Mouse (Mus musculus) kidney, postnatal 0 days (tissue): ENCODE measurements around the gene Tmub1. TPM values are rescaled to one million over a fixed set of nuclear protein-coding genes. Genes with fewer than 3 reads are reported as not detected.
A peak's percentile ranks its signal among the peaks of the same experiment; 100 is the strongest.

Source experiments
- ATAC-seq: fragments of 200-750 bp; cut with Nextera tagmentation; replicated peaks from 2 replicates; pipeline ENCODE4 v1.8.0; 2017; ENCODE audit warnings: low read depth, moderate number of reproducible peaks, moderate TSS enrichment, moderate library complexity; ENCODE audit not compliant: low FRiP score
- DNase-seq: peaks from one replicate; pipeline ENCODE4 v3.0.0-alpha.2; 2016; ENCODE audit warnings: low spot score
- H3K27ac ChIP-seq: fragments of 300-500 bp; sonication (generic); 2 replicates; pipeline ENCODE4 v1.5.1; 2014; ENCODE audit warnings: mild to moderate bottlenecking
- H3K27me3 ChIP-seq: fragments of 300-500 bp; sonication (generic); 2 replicates; pipeline ENCODE4 v1.6.1; 2014; ENCODE audit warnings: low read length, mixed read lengths; ENCODE audit not compliant: insufficient read depth
- H3K36me3 ChIP-seq: fragments of 300-500 bp; sonication (generic); 2 replicates; pipeline ENCODE4 v1.6.1; 2014; ENCODE audit warnings: low read length, mixed read lengths; ENCODE audit not compliant: insufficient read depth
- H3K4me1 ChIP-seq: fragments of 300-500 bp; sonication (generic); replicated peaks from 2 replicates; pipeline ENCODE4 v1.6.1; 2014; ENCODE audit warnings: antibody characterized with exemption, low read length, mixed read lengths; ENCODE audit not compliant: insufficient read depth
- H3K4me2 ChIP-seq: fragments of 300-500 bp; sonication (generic); 2 replicates; pipeline ENCODE4 v1.6.1; 2014; ENCODE audit warnings: mild to moderate bottlenecking, low read length, moderate library complexity, mixed read lengths
- H3K4me3 ChIP-seq: fragments of 300-500 bp; sonication (generic); replicated peaks from 2 replicates; pipeline ENCODE4 v1.5.1; 2014; ENCODE audit warnings: low read depth, low read length
- H3K9ac ChIP-seq: fragments of 300-500 bp; sonication (generic); 2 replicates; pipeline ENCODE4 v1.6.1; 2014; ENCODE audit warnings: low read depth, low read length
- H3K9me3 ChIP-seq: fragments of 300-500 bp; sonication (generic); replicated peaks from 2 replicates; pipeline ENCODE4 v1.6.1; 2016; ENCODE audit warnings: low read length, inconsistent platforms, mixed read lengths
- CTCF ChIP-seq: IDR thresholded peaks from 2 replicates; pipeline ENCODE4 v1.5.1; 2016; ENCODE audit warnings: antibody characterized with exemption, low read depth, mild to moderate bottlenecking, moderate library complexity
- WGBS: fragments of 180-500 bp; shearing (Covaris S2); extraction: QIAGEN DNeasy Blood & Tissue Kit; methylation state at CpG from one replicate; pipeline ENCODE4 v1.1.7; 2014; 5-methylcytosine and 5-hydroxymethylcytosine counted together
- polyA plus RNA-seq: library from polyadenylated mRNA; unstranded; fragments of >200 nt; fragmentation: Nextera tagmentation; extraction: Ambion mirVana; gene quantifications from 2 replicates; pipeline ENCODE4 v1.2.1, GENCODE M21; 2015

Gene Tmub1
- polyA plus RNA-seq, 1 experiment from 2014 or later: 28.0 TPM

- no peak for DNase-seq
- no peak for TF ChIP-seq CTCF
- Histone ChIP-seq H3K27ac (peak overlapping the region; percentile 95; the same call in 1 of the 2 replicates), H3K9ac (peak overlapping the region; percentile 97), H3K36me3 (peaks cover 40% of the 10 kb centered on the region), H3K4me1 (peaks cover 15% of the 10 kb centered on the region; the same call in 1 of the 2 replicates), H3K4me3 (peak overlapping the region; percentile 93), H3K27me3 (no peaks in the 10 kb centered on the region), H3K4me2 (peak overlapping the region; percentile 90), H3K9me3 (no peaks in the 10 kb centered on the region)
- no peak for ATAC-seq
- WGBS: 85% methylated on average over 12 of the region's 12 CpGs
Measured at GRCm38 (mm10) chr5:24443927-24444326, 3.7 kb downstream of the Tmub1 start.

DNA sequence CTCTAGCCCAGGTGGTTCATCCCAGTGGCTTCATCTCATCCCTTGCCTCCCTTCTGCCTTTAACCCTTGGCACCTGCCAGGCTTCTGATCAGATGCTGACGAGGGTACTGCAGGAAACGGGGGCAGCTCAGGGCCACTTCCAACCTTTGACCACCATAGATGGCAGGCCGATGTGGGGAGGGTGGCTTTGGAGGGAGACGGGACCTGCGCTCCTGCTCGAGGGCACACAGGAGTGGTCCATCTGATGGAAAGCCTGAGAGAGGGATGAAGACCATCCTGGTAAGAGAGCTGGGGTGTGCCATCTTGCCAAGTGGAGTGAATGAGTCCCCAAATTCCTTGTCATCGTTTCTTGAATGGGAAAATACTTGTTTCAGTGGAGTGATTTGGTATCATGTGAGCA is 4.5 kb downstream of the Tmub1 start:
- Histone ChIP-seq H3K4me3 (no peak overlapping the region), H3K36me3 (peaks cover 45% of the 10 kb centered on the region), H3K27ac (no peak overlapping the region), H3K4me1 (peaks cover 15% of the 10 kb centered on the region; the same call in 1 of the 2 replicates), H3K4me2 (no peak overlapping the region), H3K27me3 (no peaks in the 10 kb centered on the region), H3K9ac (no peak overlapping the region), H3K9me3 (no peaks in the 10 kb centered on the region)
- TF ChIP-seq CTCF: no peak
- ATAC-seq (no peak), DNase-seq (no peak)
- WGBS: 88% methylated on average over 7 of the region's 7 CpGs

GRCm38 (mm10) chr5:24442029-24442428 is 5.6 kb downstream of the Tmub1 start:
- TF ChIP-seq CTCF: no peak
- DNase-seq (no peak), ATAC-seq (no peak)
- H3K4me1 ChIP-seq: peaks cover 11% of the 10 kb centered on the region; the same call in 1 of the 2 replicates
- peaks cover 45% of the 10 kb centered on the region for H3K36me3 ChIP-seq
- 90% methylated on average over 9 of the region's 9 CpGs for WGBS
- no peak overlapping the region for H3K27ac ChIP-seq
- no peaks in the 10 kb centered on the region for H3K9me3 ChIP-seq
- no peaks in the 10 kb centered on the region for H3K27me3 ChIP-seq
- H3K4me3 ChIP-seq: no peak overlapping the region
- H3K9ac ChIP-seq: no peak overlapping the region
- H3K4me2 ChIP-seq: no peak overlapping the region

DNA sequence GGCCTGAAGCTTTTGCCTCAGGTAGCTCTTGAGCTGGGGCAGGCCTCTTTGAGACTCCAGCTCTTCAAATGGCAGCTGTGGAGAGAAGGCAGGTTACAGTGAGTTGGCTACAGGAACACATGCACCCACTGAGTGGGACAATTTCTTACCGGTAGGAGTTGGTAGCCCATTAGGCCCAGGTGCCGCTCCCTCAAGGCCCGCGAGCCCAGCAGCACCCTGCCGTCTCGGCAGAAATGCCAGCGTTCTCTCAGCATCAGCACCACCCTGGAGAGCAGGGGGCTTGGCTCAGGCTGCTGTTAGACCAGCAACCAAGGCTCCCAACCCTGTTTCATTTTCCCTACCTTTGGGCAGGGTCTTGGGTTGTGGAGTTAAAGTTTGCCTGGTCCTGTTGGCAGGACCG is 6.5 kb downstream of the Tmub1 start:
- no peaks in the 10 kb centered on the region for H3K9me3 ChIP-seq
- no peak for TF ChIP-seq CTCF
- H3K4me1 ChIP-seq: peaks cover 11% of the 10 kb centered on the region; the same call in 1 of the 2 replicates
- no peak overlapping the region for H3K27ac ChIP-seq
- H3K4me3 ChIP-seq: no peak overlapping the region
- DNase-seq (no peak), ATAC-seq (no peak)
- peaks cover 48% of the 10 kb centered on the region for H3K36me3 ChIP-seq
- WGBS: 91% methylated on average over 8 of the region's 8 CpGs
- H3K9ac ChIP-seq: no peak overlapping the region
- H3K27me3 ChIP-seq: no peaks in the 10 kb centered on the region
- H3K4me2 ChIP-seq: no peak overlapping the region

GRCm38 (mm10) chr5:24433993-24434392 is 13.7 kb downstream of the Tmub1 start:
- no peak overlapping the region for H3K4me3 ChIP-seq
- no peaks in the 10 kb centered on the region for H3K9me3 ChIP-seq
- 92% methylated on average over 8 of the region's 8 CpGs for WGBS
- ATAC-seq (no peak), DNase-seq (no peak)
- H3K4me2 ChIP-seq: no peak overlapping the region
- TF ChIP-seq CTCF: no peak
- H3K27me3 ChIP-seq: no peaks in the 10 kb centered on the region
- no peak overlapping the region for H3K9ac ChIP-seq
- H3K27ac ChIP-seq: no peak overlapping the region
- no peaks in the 10 kb centered on the region for H3K4me1 ChIP-seq
- peaks cover 77% of the 10 kb centered on the region for H3K36me3 ChIP-seq

DNA sequence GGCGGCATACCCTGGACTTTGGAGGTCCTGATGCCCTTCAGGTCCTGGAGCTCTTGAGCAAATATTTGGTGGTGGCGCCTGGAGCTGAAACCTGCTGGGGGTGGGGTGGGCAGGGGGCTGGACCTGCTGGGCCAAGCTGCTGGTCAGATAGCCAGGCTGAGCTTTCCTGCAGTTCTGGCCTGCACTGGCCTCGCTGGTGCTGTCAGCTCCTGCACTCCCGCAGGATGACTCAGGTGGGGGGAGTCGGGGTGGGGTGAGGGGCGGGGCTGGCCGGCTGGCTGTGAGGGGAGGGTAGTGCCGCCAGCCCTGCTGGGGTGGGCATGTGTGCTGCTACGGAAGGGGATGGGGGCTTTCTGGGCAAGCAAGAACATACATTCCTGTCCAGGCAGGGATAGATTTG is 19.1 kb downstream of the Tmub1 start:
- Histone ChIP-seq H3K9ac (peak overlapping the region; percentile 19; the same call in 1 of the 2 replicates), H3K9me3 (no peaks in the 10 kb centered on the region), H3K4me1 (peaks cover 25% of the 10 kb centered on the region), H3K4me2 (peak overlapping the region; percentile 69), H3K4me3 (0 out of 2 replicates have a peak overlapping the region, but pooled peaks have one; percentile 13), H3K27ac (peak overlapping the region; percentile 82), H3K36me3 (peaks cover 42% of the 10 kb centered on the region), H3K27me3 (no peaks in the 10 kb centered on the region)
- TF ChIP-seq CTCF: no peak
- ATAC-seq: no peak
- 32% methylated on average over 9 of the region's 9 CpGs for WGBS
- DNase-seq: no peak

GRCm38 (mm10) chr5:24427981-24428402 is 19.7 kb downstream of the Tmub1 start:
- no peak for TF ChIP-seq CTCF
- peaks cover 25% of the 10 kb centered on the region for H3K4me1 ChIP-seq
- 13% methylated on average over 15 of the region's 15 CpGs for WGBS
- H3K9me3 ChIP-seq: no peaks in the 10 kb centered on the region
- ATAC-seq: peak; percentile 40
- H3K36me3 ChIP-seq: peaks cover 36% of the 10 kb centered on the region
- H3K27ac ChIP-seq: peak overlapping the region; percentile 82
- H3K9ac ChIP-seq: peak overlapping the region; percentile 19; the same call in 1 of the 2 replicates
- H3K4me2 ChIP-seq: peak overlapping the region; percentile 69
- peak overlapping the region; percentile 13; the same call in 1 of the 2 replicates for H3K4me3 ChIP-seq
- DNase-seq: peak; percentile 58
- no peaks in the 10 kb centered on the region for H3K27me3 ChIP-seq
